Mouse (Mus musculus): ENCODE data around the gene BC052040.

Gene BC052040

DNA sequence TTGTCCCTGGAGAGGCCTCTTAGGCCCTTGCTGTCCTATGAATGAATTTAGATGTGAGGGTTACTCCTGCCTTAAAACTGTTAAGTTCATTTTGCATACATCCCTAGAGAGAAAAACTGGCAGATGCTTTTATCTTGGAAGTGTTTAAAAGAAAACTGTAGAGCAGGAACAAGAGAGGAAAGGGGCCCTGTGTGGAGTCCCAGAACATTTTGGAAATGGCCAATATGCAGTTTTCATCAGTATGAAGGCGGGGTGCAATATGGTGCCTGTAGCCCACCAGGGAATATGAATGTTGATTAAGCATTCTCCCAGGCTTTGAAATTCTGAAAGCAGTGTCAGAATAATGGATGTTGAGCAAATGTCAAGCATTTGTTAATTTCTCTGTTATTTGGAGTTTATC lies 19.8 kb downstream of the BC052040 start:
- no peak for DNase-seq (ENCODE audit: low spot score in 2 of 2)

DNA sequence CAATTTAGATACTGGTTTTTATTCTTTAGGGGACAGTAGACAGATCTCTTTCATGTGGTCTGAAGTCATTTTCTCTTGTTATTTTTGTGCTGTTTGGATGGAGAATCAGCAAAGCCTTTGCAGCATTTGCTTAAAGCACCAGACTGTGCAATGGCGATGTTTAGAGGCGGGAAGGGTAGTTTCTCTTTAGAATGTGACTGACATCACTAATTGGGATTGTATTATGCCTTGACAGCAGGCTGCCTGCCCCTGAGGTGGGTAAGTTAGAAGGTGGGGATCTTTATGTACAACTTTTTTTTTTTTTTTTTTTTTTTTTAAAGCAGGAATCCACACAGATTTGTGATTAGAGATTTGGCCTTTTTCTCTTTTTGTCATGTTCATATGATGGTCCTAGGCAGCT lies 20.6 kb downstream of the BC052040 start:
- no peak for DNase-seq (ENCODE audit: low spot score in 2 of 2)

DNA sequence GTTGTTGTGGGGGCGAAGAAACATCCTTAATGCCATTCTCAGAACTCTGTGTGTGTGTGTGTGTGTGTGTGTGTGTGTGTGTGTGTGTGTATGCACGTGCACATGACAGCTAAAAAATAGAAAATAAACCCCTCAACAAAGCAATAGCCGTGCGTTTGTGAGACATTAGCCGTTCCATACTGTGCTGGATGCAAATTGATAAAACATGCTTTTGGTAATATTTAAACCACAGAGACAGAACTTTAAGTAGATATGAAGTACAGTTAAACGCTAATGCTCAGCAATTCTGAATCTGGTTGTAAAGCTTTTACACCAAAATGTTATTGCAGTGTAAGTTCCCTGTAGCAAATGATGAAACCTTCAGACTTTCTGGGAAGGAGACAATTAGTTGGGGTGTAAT lies 22.6 kb downstream of the BC052040 start:
- DNase-seq (ENCODE audit: low spot score in 2 of 2), result no peak

DNA sequence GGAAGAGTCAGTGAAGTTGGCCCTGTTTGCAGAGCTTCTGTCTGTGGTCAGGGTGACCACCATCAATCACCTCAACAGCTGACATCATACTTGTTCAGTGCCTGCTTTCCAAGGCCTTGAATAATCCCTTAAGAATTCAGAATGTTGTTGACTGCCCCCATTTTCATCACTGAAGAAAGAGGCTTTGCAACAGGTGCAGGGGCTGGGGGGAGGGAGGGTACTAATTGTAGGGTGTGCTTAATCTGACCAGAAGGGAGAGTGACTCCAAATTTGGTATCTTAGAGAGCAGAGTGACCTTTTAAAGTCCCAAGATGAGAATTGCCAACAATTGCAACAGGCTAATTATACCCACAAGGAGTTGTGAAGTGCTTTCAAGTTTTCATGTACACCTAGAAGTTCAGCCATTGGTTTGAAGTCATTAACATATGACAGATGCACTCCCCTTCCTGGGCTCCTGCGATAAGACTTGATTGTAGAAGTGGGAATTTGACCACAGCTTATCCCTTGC lies 24.4 kb downstream of the BC052040 start:
- no peak for DNase-seq (ENCODE audit: low spot score in 2 of 2)

DNA sequence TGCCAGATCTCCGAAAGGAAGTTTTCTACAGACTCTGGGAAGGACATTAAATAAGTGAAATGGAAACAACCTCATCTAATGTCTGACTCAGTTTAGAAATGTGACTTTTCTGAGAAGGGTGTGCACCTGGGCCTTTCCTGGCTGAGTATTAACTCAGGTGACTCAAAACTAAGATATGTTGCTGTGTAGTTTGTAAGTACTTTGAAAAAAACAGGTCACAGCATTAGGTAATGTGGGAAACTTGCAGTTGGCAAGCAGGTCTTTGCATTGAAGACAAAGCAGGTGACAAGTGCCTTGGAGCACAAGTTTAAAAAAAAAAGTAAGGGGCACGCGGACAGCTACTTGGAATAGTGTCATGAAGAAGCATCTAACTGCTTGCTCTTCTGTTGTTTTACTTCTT lies 27.5 kb downstream of the BC052040 start:
- DNase-seq (ENCODE audit: low spot score in 2 of 2), result no peak

DNA sequence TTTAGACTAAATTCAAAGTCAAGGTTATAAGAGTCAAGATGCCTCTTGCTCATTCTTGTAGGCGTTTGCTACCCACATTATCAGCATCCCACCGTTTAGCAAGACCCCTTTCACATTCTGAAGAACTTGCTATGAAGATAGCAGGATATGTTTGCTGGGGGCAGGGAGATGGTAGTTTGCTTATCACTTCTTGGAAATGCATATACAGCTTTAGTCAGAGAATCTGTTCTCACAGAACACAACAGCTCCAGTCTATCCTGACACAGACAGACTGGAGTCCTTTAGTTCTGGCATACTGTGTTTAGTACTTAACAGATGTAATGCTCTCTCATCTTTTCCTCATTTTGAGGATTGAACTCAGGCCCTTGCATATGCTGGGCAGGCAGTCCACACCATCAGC lies 28.6 kb downstream of the BC052040 start:
- DNase-seq (ENCODE audit: low spot score in 2 of 2), result no peak

DNA sequence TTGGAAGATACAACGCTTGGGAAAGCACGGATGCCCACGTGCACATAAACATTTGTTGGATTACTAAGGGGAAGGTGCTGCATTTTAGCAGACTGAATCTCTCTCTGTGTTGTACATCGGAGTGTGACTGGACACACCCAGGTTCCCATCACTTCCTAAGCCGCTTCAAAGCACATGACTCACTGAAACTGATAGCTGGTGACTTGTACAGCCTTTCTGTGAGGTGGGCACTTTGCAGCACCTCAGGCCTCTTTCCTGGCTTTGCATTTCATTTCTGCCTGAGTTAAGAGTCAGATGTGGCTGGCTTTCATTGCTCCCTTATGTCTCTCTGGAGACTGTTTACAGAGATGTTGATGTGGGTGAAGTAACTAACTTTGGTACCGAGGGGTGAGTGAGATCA lies 29.0 kb downstream of the BC052040 start:
- DNase-seq (ENCODE audit: low spot score in 2 of 2), result no peak

DNA sequence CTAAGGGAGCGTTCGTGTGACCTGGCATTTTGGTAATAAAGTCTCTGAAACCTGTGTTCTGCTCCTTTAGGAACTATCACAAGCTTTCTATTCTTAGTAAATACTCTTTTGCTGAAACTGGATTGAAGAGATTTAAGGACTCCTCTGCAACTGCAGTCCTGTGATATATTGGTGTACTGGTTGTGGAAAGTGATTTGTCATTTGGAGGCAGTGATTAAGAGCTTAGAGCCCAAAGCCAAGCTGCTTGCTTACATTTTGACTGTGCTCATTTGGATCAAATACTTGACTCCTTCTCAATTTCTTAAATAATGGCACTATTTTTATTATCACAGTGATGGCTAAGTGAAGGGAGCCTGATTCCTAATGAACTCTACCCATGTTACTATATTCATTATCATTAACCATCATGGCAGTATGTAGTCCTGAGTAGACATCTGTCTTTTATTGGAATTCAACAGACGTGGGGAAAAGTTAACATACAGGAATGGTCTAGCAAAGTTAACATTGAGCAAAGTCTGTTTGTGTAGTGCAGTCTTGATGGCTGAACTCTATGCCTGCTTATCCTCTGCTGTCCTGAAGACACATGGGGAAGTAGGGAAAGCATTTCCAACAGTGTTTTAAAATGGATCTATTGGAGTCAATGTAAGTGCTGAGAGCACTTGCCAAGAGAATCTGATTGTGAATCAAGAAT lies 32.5 kb downstream of the BC052040 start:
- DNase-seq (ENCODE audit: low spot score in 2 of 2), result no peak

DNA sequence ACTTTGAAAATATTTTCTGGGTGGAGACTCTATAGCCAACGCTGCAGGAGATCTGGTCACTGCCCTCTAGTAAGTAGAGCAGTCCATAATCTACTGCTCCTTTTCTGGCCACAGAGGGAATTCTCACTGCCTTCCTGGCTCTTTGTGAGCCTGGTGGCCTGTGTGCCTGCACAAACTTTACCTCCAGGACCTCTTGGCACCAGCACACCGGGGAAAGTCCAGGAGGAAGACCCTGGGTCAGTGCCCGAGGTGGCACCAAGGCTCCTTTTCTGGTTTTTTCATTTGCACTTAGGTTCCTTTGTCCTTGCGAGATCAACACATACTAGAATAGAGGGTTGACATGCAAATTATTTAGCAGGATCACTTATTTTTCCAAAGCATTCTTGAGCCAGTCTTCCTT lies 47.0 kb downstream of the BC052040 start:
- DNase-seq (ENCODE audit: low spot score in 2 of 2), result no peak

DNA sequence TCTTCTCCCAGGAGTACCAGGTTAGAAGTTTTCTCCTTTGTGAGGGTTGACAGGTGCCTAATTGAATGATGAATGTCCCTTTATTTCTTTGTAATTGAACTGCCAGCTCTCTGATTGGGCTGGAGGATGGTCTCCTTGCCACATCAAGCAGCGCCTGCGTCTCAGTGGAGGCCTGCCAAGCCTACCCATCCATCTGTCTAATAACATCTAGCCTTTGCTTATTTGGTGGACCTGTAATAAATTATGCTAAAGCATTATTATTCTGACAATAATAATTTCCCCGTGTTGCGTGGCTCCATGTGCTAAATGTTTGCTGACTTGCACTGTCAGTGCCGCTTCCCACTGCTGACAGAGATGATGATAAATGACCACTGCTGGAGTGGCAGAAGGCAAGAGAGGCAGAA lies 49.5 kb downstream of the BC052040 start:
- no peak for DNase-seq (ENCODE audit: low spot score in 2 of 2)

DNA sequence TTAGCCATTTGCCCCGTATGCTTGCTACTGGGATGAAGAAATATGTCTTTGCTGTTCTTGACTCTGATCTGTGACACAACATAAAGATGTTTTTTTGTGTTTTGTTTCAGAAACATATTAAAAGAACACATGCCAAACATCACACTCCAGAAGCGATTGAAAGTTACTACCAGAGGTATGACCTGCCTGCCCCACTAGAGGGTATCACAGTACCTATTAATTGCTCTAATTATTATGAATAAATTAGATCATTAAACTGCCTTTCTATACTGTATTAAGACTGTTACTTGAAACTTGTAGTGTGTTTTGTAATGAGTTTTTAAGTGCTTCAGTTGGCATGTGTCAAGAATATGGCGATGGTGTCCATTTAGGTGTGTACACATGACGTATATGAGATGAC lies 50.3 kb downstream of the BC052040 start:
- DNase-seq (ENCODE audit: low spot score in 2 of 2), result no peak

DNA sequence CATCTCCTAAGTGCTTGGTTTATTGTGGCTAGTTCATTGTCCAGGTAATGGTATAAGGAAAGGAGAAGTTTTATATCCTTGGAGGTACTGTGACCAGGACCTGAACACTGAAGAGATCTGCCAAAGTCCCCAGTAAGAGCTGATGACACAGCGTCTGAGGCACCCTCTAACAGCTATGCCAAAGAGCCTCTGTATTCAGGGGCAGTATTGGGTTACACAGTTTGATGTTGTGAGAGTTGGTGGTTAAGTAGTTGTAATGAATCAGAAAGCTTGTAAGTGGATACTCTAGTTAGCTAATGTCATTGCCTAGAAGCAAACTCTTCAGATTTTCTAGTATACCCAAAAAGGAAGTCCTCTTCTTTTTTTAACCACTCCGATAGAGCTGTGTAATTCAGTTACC lies 68.7 kb downstream of the BC052040 start:
- DNase-seq (ENCODE audit: low spot score in 2 of 2), result no peak

DNA sequence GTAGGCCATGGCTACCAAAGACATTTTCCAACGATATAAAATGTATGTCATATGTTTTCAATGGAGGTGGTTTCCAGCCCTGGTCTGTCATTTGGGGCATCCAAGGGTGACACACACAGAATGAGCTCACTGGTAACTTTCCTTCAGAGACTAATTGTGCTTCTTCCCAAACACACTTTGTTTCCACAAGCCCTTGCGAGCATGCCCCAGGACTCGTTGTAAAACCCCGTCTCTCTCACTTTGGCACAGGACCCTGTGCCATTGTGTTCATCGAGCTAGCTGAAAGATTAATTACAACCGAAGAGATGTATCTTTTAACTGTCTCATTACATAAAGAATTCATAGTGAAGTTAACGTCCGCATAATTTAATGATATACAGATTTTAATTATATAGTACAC lies 78.2 kb downstream of the BC052040 start:
- DNase-seq (ENCODE audit: low spot score in 2 of 2), result no peak

DNA sequence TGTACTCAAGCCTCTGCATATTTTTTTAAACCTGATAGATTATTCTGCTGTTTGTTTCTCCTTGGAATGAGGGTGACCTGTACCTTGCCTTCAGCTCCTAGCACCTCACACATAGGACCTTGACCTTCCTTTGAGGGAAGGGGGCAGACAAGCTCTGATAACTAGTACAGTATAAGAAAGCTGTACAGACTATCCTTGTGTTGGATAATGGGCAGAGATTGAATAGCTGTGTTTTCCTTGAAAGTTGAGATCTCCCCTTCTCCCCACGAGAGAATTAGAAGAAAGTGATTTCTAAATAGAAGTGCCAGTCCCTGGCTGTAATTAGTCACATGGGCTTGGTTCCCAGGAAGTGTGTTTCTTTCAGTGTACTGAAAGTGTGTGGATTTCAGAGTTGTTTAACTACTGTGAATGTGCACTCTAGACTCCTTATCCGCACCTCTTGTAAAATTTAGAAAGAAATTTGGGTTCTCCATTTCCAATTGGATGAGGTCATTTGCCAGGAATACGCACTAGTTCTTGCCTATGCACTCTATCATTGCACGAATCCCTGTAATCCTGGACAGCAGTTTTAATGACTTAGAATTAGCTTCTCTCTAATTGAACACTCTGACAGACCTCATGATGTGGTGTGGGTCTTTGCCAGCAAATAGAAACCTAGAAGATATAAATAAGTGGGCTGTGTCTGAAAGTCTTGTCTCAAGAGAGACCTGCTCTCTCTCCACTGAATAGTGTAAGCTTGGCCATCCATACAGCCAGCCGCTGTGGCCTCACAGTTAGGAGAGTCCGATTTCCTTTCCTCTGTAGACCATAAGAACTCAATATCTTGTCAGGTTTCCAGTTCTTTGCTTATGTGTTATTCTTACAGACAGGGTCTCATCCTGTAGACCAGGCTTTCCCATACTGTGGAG lies 79.0 kb downstream of the BC052040 start:
- DNase-seq (ENCODE audit: low spot score in 2 of 2), result no peak

DNA sequence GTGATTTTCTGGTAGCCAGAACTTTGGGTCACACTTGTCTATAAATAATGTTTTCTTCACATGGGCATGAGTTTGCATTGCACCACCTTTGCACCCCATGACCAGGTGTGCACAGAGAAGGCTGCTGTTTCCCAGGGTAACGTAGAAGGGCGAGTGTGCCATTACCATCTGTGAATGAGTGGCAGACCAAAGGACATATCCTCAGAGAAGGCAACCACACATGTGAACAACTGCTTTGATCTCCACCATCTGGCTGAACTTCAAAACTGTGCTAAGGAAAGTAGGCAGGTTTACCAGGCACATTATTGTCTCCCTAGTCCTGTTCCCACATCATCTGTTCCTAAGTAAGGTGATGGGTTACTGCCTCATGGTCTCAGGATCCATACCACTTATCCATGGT lies 86.0 kb downstream of the BC052040 start:
- DNase-seq (ENCODE audit: low spot score in 2 of 2), result no peak

DNA sequence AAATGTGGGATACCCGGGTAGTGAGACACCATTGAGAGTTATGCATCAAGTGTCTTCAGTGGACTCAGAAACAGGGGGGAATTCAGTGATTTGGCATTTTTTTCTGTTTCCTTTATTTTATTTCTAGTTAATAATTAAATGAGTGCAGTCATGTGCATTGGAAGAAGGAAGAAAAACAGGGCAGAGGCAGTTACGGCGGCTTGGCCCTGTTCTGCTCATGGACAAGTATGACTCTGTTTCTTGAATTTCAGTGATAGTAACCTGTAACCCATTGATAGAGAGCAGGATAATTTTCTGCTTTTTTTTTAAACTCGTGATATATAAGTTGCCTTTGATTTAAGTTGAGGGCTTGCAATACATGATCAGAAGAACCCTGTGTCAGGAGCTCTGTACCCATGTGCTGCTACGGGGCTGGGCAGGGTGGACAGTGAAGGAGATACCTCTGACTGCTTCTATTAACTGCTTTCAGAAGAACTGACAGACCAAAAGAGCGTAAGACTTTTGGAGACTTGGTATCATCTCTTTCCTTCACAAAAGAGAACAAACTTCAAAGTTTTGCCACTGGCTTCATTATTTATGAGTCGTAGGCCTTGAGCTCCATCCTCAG lies 91.6 kb downstream of the BC052040 start:
- DNase-seq (ENCODE audit: low spot score in 2 of 2), result no peak

DNA sequence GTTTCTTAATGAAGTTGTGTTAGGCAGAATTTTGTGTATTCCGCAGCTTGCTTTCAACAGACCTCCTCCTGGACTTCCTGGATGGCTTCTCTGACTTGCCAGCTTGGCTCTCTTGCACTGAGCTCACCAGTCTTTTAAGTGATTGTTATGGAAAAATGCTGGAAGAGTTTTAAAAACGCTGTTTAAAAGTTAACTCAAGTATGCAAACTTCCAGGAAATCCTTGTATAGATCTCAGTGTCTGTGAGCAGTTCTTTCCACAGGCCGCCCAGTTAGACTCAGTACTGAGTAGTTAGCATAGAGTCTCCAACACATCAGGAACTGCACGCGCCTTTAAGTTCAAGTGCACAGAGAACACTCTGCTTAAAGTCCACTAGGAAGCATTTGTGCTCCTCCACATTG lies 97.3 kb downstream of the BC052040 start:
- no peak for DNase-seq (ENCODE audit: low spot score in 2 of 2)

DNA sequence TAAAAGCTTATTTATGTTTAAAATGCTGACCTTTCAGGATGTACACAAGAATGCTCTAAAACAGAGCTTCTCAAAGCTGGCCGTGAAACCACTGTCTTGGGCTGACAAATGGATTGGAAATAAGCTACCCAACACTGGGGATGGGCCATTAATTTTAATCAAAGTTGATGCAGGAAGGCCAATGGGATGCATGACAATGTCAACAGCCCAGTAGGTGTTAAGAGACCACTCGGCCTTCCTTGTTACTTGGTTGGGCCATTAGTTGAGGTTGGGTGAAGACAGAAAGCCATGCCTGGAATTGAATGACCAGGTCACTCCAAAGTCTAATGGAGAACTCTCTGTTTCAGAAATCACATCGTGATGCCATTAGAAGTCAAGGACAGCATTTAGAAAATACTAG lies 103.7 kb downstream of the BC052040 start:
- DNase-seq (ENCODE audit: low spot score in 2 of 2), result no peak

DNA sequence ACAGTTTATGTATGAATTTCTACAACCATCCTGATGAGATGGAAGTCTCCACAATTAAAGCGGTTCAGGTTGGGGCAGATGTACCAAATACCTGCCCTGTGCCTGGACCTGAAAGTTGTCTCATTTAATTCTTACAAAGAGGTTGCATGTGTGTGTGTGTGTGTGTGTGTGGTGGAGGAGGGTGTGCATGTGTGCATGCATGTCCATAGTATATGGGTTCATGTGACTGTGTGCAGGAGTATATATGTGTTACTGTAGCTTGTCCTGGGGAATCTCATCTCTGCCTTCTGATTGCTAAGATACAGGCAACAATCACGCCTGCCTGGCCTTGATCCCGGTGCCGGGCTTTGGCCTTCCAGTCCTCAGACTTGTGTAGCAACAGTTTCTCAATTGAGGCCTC lies 106.1 kb downstream of the BC052040 start:
- no peak for DNase-seq (ENCODE audit: low spot score in 2 of 2)

DNA sequence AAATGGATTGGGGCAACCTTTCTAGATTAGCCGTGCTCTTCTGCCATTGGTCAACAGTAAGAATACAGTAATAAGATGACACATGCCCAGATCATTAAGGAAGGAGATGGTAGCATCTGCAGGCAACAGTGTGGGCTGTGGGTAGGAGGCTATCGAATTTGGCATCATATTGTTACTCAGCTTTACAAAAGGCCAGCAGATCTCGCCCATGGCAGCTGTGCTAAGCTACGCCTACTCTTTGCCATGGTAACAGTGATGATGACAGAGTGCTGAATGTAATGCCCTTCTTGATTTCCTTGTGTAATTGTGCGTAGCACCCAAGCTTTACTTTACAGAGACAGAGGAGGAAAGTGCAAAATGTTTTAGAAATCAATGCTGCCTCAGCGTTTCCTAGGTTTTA lies 106.8 kb downstream of the BC052040 start:
- DNase-seq (ENCODE audit: low spot score in 2 of 2), result peak; percentile 51 to 67

DNA sequence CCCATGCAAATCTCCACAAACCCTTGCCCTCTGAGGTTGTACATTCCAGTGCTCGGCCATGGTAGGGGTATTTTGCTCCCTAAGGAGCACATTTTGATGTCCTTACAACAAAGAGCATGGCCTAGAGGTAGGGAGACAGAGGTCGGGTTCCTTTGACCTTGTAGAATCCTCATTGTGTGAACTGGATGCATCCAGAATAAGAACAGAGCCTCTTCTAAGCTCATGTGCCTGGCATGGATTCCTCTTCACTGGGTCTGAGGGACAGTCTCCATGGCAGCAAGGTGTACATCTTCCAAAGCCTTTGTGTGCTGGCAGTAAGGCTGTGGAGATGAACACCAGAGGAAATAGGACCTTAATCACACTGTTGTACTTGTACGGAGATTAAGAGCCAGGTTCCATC lies 112.3 kb downstream of the BC052040 start:
- DNase-seq (ENCODE audit: low spot score in 2 of 2), result no peak

DNA sequence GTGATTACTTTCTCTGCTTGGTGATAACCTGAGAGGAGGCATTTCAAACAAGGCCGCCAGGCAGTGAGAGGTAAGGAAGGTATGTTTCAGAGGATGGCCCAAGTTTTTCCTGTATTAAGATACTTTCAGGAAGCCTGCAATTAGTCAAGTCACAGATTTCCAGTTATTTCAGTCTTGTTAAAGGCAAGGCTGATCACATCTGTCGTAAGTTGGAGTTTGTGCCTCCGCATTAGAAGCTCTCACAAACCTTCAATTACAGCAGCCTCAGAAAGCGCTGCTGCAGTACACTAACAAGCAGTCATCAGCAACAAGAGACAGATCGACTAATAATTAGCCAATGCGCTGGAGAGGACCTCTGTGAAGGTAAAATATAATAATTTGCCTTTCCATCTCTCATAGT lies 112.9 kb downstream of the BC052040 start:
- DNase-seq (ENCODE audit: low spot score in 2 of 2), result peak in 1 of 2 experiments; percentile 37

DNA sequence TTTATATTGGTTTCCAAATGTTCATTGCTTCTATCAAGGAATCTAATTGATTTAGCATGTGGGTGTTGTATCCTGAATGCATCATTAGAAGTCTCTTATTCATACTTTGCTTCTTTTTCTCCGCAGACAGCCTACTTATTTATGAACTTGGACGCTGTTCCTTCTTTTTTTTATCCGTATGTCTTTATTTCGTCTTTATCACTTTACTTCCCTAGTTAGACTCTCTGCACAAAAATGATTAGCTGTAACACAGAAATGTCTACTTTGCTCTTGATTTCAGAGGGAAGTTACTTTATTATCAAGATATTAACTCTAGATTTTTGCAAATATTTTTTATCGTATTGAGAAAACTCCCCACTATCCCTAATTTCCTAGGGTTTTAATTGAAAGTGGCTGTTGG lies 117.5 kb downstream of the BC052040 start:
- no peak for DNase-seq (ENCODE audit: low spot score in 2 of 2)

All from left cerebral cortex, adult 9 months (tissue).